Mouse (Mus musculus): ENCODE measurements around the gene Gabrr2. TPM values are rescaled to one million over a fixed set of nuclear protein-coding genes. Genes with fewer than 3 reads are reported as not detected.

Gabrr2 gene
- not detected in 2 replicates for polyA plus RNA-seq (2011; ENCODE audit: insufficient read depth, insufficient read length, low read depth, missing spikeins)

DNA sequence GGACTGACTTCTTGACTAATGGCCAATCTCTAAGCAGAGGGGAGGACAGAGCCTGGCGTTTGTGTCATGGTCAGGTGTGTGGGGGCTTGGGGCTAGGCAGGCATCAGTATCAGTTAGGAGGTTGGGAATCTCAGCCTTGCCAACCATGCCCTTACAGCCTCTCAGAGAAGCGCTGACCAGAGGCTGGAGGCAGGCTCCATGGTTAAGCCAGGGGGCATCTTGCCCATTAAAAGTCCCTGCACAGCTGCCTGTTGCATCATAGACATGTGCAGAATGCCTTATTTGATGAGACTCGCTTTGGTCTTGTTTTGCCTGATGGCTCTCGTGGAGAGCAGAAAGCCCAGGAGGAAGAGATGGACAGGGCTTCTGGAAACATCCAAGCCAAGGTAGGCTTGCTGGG, at the start of gene Gabrr2:
Gene Gabrr2 (plus strand): TSS at position 19 of the 400 bp plus-strand sequence.
- Histone ChIP-seq H3K9ac (ENCODE audit: low read depth, poor library complexity, severe bottlenecking) (no peak within 1 kb of the TSS), H3K9me3 (replicated peaks; ENCODE audit: control insufficient read depth, insufficient read depth, low read length, poor library complexity, severe bottlenecking) (no peaks in the 10 kb centered on the region), H3K27ac (ENCODE audit: insufficient read depth, low read length) (no peak within 1 kb of the TSS), H3K36me3 (ENCODE audit: control insufficient read depth, insufficient read depth, low read length, poor library complexity, severe bottlenecking) (no peaks in the 10 kb centered on the region), H3K4me3 (ENCODE audit: low read depth, low read length) (no peak within 1 kb of the TSS), H3K27me3 (ENCODE audit: control insufficient read depth, insufficient read depth, low read length, poor library complexity, severe bottlenecking) (no peaks in the 10 kb centered on the region), H3K4me1 (ENCODE audit: control insufficient read depth, insufficient read depth, low read length) (no peaks in the 10 kb centered on the region)
- TF ChIP-seq POLR2A (IDR thresholded peaks at IDR 0.05; ENCODE audit: insufficient read depth, low read length) (no peak), EP300 (IDR thresholded peaks at IDR 0.05; ENCODE audit: insufficient read depth, low read depth, low read length) (no peak), CTCF (IDR thresholded peaks at IDR 0.05; ENCODE audit: low read depth, low read length) (no peak)

- Histone ChIP-seq H3K9ac (ENCODE audit: low read depth, poor library complexity, severe bottlenecking) (no peak overlapping the region), H3K27ac (ENCODE audit: insufficient read depth, low read length) (no peak overlapping the region), H3K36me3 (ENCODE audit: control insufficient read depth, insufficient read depth, low read length, poor library complexity, severe bottlenecking) (no peaks in the 10 kb centered on the region; the same call in 1 of the 2 replicates), H3K4me1 (ENCODE audit: control insufficient read depth, insufficient read depth, low read length) (no peaks in the 10 kb centered on the region), H3K9me3 (replicated peaks; ENCODE audit: control insufficient read depth, insufficient read depth, low read length, poor library complexity, severe bottlenecking) (no peaks in the 10 kb centered on the region), H3K4me3 (ENCODE audit: low read depth, low read length) (no peak overlapping the region), H3K27me3 (ENCODE audit: control insufficient read depth, insufficient read depth, low read length, poor library complexity, severe bottlenecking) (no peaks in the 10 kb centered on the region)
- TF ChIP-seq EP300 (IDR thresholded peaks at IDR 0.05; ENCODE audit: insufficient read depth, low read depth, low read length) (peak; percentile 70; the same call in 1 of the 2 replicates), POLR2A (IDR thresholded peaks at IDR 0.05; ENCODE audit: insufficient read depth, low read length) (no peak), CTCF (IDR thresholded peaks at IDR 0.05; ENCODE audit: low read depth, low read length) (peak; percentile 96)
Measured at GRCm38 (mm10) chr4:33018361-33018999, 44.3 kb upstream of the Gabrr2 start.

GRCm38 (mm10) chr4:33024420-33024819, 38.4 kb upstream of the Gabrr2 start:
- no peak overlapping the region for H3K9ac ChIP-seq (ENCODE audit: low read depth, poor library complexity, severe bottlenecking)
- no peaks in the 10 kb centered on the region for H3K36me3 ChIP-seq (ENCODE audit: control insufficient read depth, insufficient read depth, low read length, poor library complexity, severe bottlenecking)
- H3K4me3 ChIP-seq (ENCODE audit: low read depth, low read length): no peak overlapping the region
- no peaks in the 10 kb centered on the region for H3K4me1 ChIP-seq (ENCODE audit: control insufficient read depth, insufficient read depth, low read length)
- no peak overlapping the region for H3K27ac ChIP-seq (ENCODE audit: insufficient read depth, low read length)
- no peaks in the 10 kb centered on the region for H3K9me3 ChIP-seq (replicated peaks; ENCODE audit: control insufficient read depth, insufficient read depth, low read length, poor library complexity, severe bottlenecking)
- TF ChIP-seq POLR2A (IDR thresholded peaks at IDR 0.05; ENCODE audit: insufficient read depth, low read length) (no peak), CTCF (IDR thresholded peaks at IDR 0.05; ENCODE audit: low read depth, low read length) (no peak), EP300 (IDR thresholded peaks at IDR 0.05; ENCODE audit: insufficient read depth, low read depth, low read length) (no peak)
- no peaks in the 10 kb centered on the region for H3K27me3 ChIP-seq (ENCODE audit: control insufficient read depth, insufficient read depth, low read length, poor library complexity, severe bottlenecking)

GRCm38 (mm10) chr4:33029104-33029503, 33.7 kb upstream of the Gabrr2 start:
- H3K4me1 ChIP-seq (ENCODE audit: control insufficient read depth, insufficient read depth, low read length): no peaks in the 10 kb centered on the region
- H3K27ac ChIP-seq (ENCODE audit: insufficient read depth, low read length): no peak overlapping the region
- no peaks in the 10 kb centered on the region for H3K9me3 ChIP-seq (replicated peaks; ENCODE audit: control insufficient read depth, insufficient read depth, low read length, poor library complexity, severe bottlenecking)
- no peak overlapping the region for H3K4me3 ChIP-seq (ENCODE audit: low read depth, low read length)
- peaks cover 6% of the 10 kb centered on the region for H3K27me3 ChIP-seq (ENCODE audit: control insufficient read depth, insufficient read depth, low read length, poor library complexity, severe bottlenecking)
- TF ChIP-seq CTCF (IDR thresholded peaks at IDR 0.05; ENCODE audit: low read depth, low read length) (no peak), POLR2A (IDR thresholded peaks at IDR 0.05; ENCODE audit: insufficient read depth, low read length) (no peak), EP300 (IDR thresholded peaks at IDR 0.05; ENCODE audit: insufficient read depth, low read depth, low read length) (no peak)
- no peak overlapping the region for H3K9ac ChIP-seq (ENCODE audit: low read depth, poor library complexity, severe bottlenecking)
- H3K36me3 ChIP-seq (ENCODE audit: control insufficient read depth, insufficient read depth, low read length, poor library complexity, severe bottlenecking): no peaks in the 10 kb centered on the region

GRCm38 (mm10) chr4:33030264-33031194, 32.3 kb upstream of the Gabrr2 start:
- Histone ChIP-seq H3K9ac (ENCODE audit: low read depth, poor library complexity, severe bottlenecking) (peak overlapping the region; percentile 99), H3K36me3 (ENCODE audit: control insufficient read depth, insufficient read depth, low read length, poor library complexity, severe bottlenecking) (no peaks in the 10 kb centered on the region), H3K27me3 (ENCODE audit: control insufficient read depth, insufficient read depth, low read length, poor library complexity, severe bottlenecking) (peaks cover 6% of the 10 kb centered on the region), H3K4me1 (ENCODE audit: control insufficient read depth, insufficient read depth, low read length) (no peaks in the 10 kb centered on the region), H3K4me3 (ENCODE audit: low read depth, low read length) (peak overlapping the region; percentile 86), H3K27ac (ENCODE audit: insufficient read depth, low read length) (no peak overlapping the region), H3K9me3 (replicated peaks; ENCODE audit: control insufficient read depth, insufficient read depth, low read length, poor library complexity, severe bottlenecking) (peaks cover 3% of the 10 kb centered on the region; the same call in 1 of the 2 replicates)
- no peak for TF ChIP-seq EP300 (IDR thresholded peaks at IDR 0.05; ENCODE audit: insufficient read depth, low read depth, low read length)
- no peak for TF ChIP-seq POLR2A (IDR thresholded peaks at IDR 0.05; ENCODE audit: insufficient read depth, low read length)
- no peak for TF ChIP-seq CTCF (IDR thresholded peaks at IDR 0.05; ENCODE audit: low read depth, low read length)

Measured in ES-Bruce4 (cell line).